Mouse (Mus musculus): ENCODE measurements around the gene Mrps5. TPM values are rescaled to one million over a fixed set of nuclear protein-coding genes. Genes with fewer than 3 reads are reported as not detected.
"Not testable (repeated sequence)": the region's sequence is repeated elsewhere in the genome, so short reads cannot be mapped to it uniquely, and the experiment has no call there.

Mrps5 gene
- total and polyA plus RNA-seq, 3 experiments = 124 to 1,057 (median 124) TPM

- H3K27me3 ChIP-seq (ENCODE audit: control insufficient read depth in 1 of 2, insufficient read depth in 2 of 2, low read length in 2 of 2) = no peaks in the 10 kb centered on the region
- TF ChIP-seq MYC (IDR thresholded peaks at IDR 0.05; ENCODE audit: low read depth, low read length) = no peak
- TF ChIP-seq BHLHE40 (IDR thresholded peaks at IDR 0.05; ENCODE audit: borderline replicate concordance, low read depth, low read length) = no peak
- no peak for TF ChIP-seq MAFK (IDR thresholded peaks at IDR 0.05; ENCODE audit: borderline replicate concordance, low read depth, low read length)
- TF ChIP-seq ZKSCAN1 (IDR thresholded peaks at IDR 0.05; ENCODE audit: low read depth, low read length) = no peak
- no peak for TF ChIP-seq CHD2 (IDR thresholded peaks at IDR 0.05; ENCODE audit: low read length)
- no peak for TF ChIP-seq POLR2AphosphoS5 (IDR thresholded peaks at IDR 0.05; ENCODE audit: borderline replicate concordance, low read depth, low read length)
- TF ChIP-seq ZC3H11A (IDR thresholded peaks at IDR 0.05; ENCODE audit: low read depth, low read length) = no peak
- no peak for TF ChIP-seq USF1 (IDR thresholded peaks at IDR 0.05; ENCODE audit: low read depth, low read length)
- no peak for TF ChIP-seq POLR2AphosphoS2 (IDR thresholded peaks at IDR 0.05; ENCODE audit: low read length)
- no peak for TF ChIP-seq MAX (IDR thresholded peaks at IDR 0.05; ENCODE audit: low read length)
- no peak for TF ChIP-seq RAD21 (IDR thresholded peaks at IDR 0.05; ENCODE audit: low read depth, low read length)
- no peak for TF ChIP-seq ZMIZ1 (IDR thresholded peaks at IDR 0.05; ENCODE audit: low read depth, low read length)
- TF ChIP-seq USF2 (IDR thresholded peaks at IDR 0.05; ENCODE audit: borderline replicate concordance in 1 of 2, insufficient read depth in 1 of 2, low read depth in 1 of 2, low read length in 2 of 2) = no peak
- H3K9me3 ChIP-seq (replicated peaks; ENCODE audit: insufficient read depth, low read length) = no peaks in the 10 kb centered on the region
- H3K36me3 ChIP-seq (ENCODE audit: control insufficient read depth in 1 of 2, insufficient read depth in 2 of 2, low read length in 2 of 2) = peaks cover 0 to 8% of the 10 kb centered on the region in 2 experiments
- H3K4me1 ChIP-seq (ENCODE audit: control insufficient read depth in 1 of 2, insufficient read depth in 2 of 2, low read length in 2 of 2) = peaks cover 0 to 14% of the 10 kb centered on the region in 2 experiments; a peak in 2 of 4 replicates
- H3K9ac ChIP-seq (ENCODE audit: control insufficient read depth, low read depth, low read length, poor library complexity, severe bottlenecking) = no peak overlapping the region
- no peak for DNase-seq (ENCODE audit: low read depth, low spot score)
- H3K27ac ChIP-seq (ENCODE audit: control insufficient read depth, low read depth, low read length) = no peak overlapping the region
- peaks cover 24% of the 10 kb centered on the region for H3K79me2 ChIP-seq (ENCODE audit: control insufficient read depth, insufficient read depth, low read length, poor library complexity)
- no peak overlapping the region for H3K4me3 ChIP-seq (ENCODE audit: control insufficient read depth in 1 of 2, insufficient read depth in 1 of 2, low read depth in 2 of 2, low read length in 2 of 2)
Measured at GRCm38 (mm10) chr2:127590204-127590603, 3.2 kb downstream of the Mrps5 start.

GRCm38 (mm10) chr2:127590840-127591239 lies 3.8 kb downstream of the Mrps5 start:
- H3K4me3 ChIP-seq (ENCODE audit: control insufficient read depth in 1 of 2, insufficient read depth in 1 of 2, low read depth in 2 of 2, low read length in 2 of 2) = no peak overlapping the region
- no peaks in the 10 kb centered on the region for H3K27me3 ChIP-seq (ENCODE audit: control insufficient read depth in 1 of 2, insufficient read depth in 2 of 2, low read length in 2 of 2)
- H3K9me3 ChIP-seq (replicated peaks; ENCODE audit: insufficient read depth, low read length) = no peaks in the 10 kb centered on the region
- peaks cover 0 to 14% of the 10 kb centered on the region in 2 experiments; a peak in 2 of 4 replicates for H3K4me1 ChIP-seq (ENCODE audit: control insufficient read depth in 1 of 2, insufficient read depth in 2 of 2, low read length in 2 of 2)
- peaks cover 0 to 8% of the 10 kb centered on the region in 2 experiments for H3K36me3 ChIP-seq (ENCODE audit: control insufficient read depth in 1 of 2, insufficient read depth in 2 of 2, low read length in 2 of 2)
- TF ChIP-seq NRF1 (IDR thresholded peaks at IDR 0.05; ENCODE audit: insufficient read depth, low read depth, low read length, poor library complexity, severe bottlenecking) (no peak), MAFK (IDR thresholded peaks at IDR 0.05; ENCODE audit: borderline replicate concordance, low read depth, low read length) (no peak), MAZ (IDR thresholded peaks at IDR 0.05; ENCODE audit: low read depth, low read length) (no peak), CTCF (IDR thresholded peaks at IDR 0.05 in 2 of 3, conservative IDR thresholded peaks at IDR 0.05 in 1 of 3; ENCODE audit: control insufficient read depth in 1 of 3, insufficient read depth in 1 of 3, low read depth in 2 of 3, low read length in 3 of 3, poor library complexity in 1 of 3, severe bottlenecking in 1 of 3) (peak in 2 of 3 experiments; percentile 11 to 30; a peak in 2 of 6 replicates), EP300 (IDR thresholded peaks at IDR 0.05; ENCODE audit: low read depth in 1 of 2, low read length in 2 of 2) (no peak), ZKSCAN1 (IDR thresholded peaks at IDR 0.05; ENCODE audit: low read depth, low read length) (no peak), POLR2AphosphoS2 (IDR thresholded peaks at IDR 0.05; ENCODE audit: low read length) (no peak), BHLHE40 (IDR thresholded peaks at IDR 0.05; ENCODE audit: borderline replicate concordance, low read depth, low read length) (no peak), TCF12 (IDR thresholded peaks at IDR 0.05; ENCODE audit: low read depth, low read length) (no peak), E2F4 (IDR thresholded peaks at IDR 0.05; ENCODE audit: borderline replicate concordance, low read depth, low read length) (no peak), TBP (IDR thresholded peaks at IDR 0.05; ENCODE audit: low read depth, low read length) (no peak), SIN3A (IDR thresholded peaks at IDR 0.05; ENCODE audit: low read length) (no peak), SMC3 (IDR thresholded peaks at IDR 0.05; ENCODE audit: low read depth, low read length) (0 out of 2 replicates have a peak, but pooled peaks have one; percentile 18), NELFE (IDR thresholded peaks at IDR 0.05; ENCODE audit: low read depth, low read length) (no peak)
- no peak overlapping the region for H3K27ac ChIP-seq (ENCODE audit: control insufficient read depth, low read depth, low read length)
- peaks cover 24% of the 10 kb centered on the region for H3K79me2 ChIP-seq (ENCODE audit: control insufficient read depth, insufficient read depth, low read length, poor library complexity)
- DNase-seq (ENCODE audit: low read depth, low spot score) = peak; percentile 33
- no peak overlapping the region for H3K9ac ChIP-seq (ENCODE audit: control insufficient read depth, low read depth, low read length, poor library complexity, severe bottlenecking)

- peaks cover 0 to 12% of the 10 kb centered on the region in 2 experiments; a peak in 2 of 4 replicates for H3K36me3 ChIP-seq (ENCODE audit: control insufficient read depth in 1 of 2, insufficient read depth in 2 of 2, low read length in 2 of 2)
- not testable (repeated sequence) for H3K4me3 ChIP-seq (ENCODE audit: control insufficient read depth in 1 of 2, insufficient read depth in 1 of 2, low read depth in 2 of 2, low read length in 2 of 2); H3K4me1 ChIP-seq (ENCODE audit: control insufficient read depth in 1 of 2, insufficient read depth in 2 of 2, low read length in 2 of 2); H3K9me3 ChIP-seq (replicated peaks; ENCODE audit: insufficient read depth, low read length); H3K9ac ChIP-seq (ENCODE audit: control insufficient read depth, low read depth, low read length, poor library complexity, severe bottlenecking); DNase-seq (ENCODE audit: low read depth, low spot score); H3K27me3 ChIP-seq (ENCODE audit: control insufficient read depth in 1 of 2, insufficient read depth in 2 of 2, low read length in 2 of 2); H3K79me2 ChIP-seq (ENCODE audit: control insufficient read depth, insufficient read depth, low read length, poor library complexity); H3K27ac ChIP-seq (ENCODE audit: control insufficient read depth, low read depth, low read length)
Measured at GRCm38 (mm10) chr2:127603383-127603782, 16.4 kb downstream of the Mrps5 start.

All from MEL (cell line).